Mouse (Mus musculus) cerebellum, postnatal 14 days (tissue): Measurements from ENCODE around the gene Osbpl11.

Experiments
- DNase-seq, 2 experiments: peaks; one replicate each; pipeline ENCODE4 v3.0.0; 2021; ENCODE audit warnings: mixed read lengths in 2 of 2

Osbpl11 gene

GRCm38 (mm10) chr16:33244933-33245470, 60.1 kb downstream of the Osbpl11 start:
- peak in 1 of 2 experiments; percentile 24 for DNase-seq

GRCm38 (mm10) chr16:33246526-33246925, 61.7 kb downstream of the Osbpl11 start:
- DNase-seq = no peak

GRCm38 (mm10) chr16:33247006-33247405, 62.1 kb downstream of the Osbpl11 start:
- no peak for DNase-seq

GRCm38 (mm10) chr16:33250651-33251120, 65.8 kb downstream of the Osbpl11 start:
- DNase-seq = peak; percentile 22 to 32

GRCm38 (mm10) chr16:33251194-33252051, 66.6 kb downstream of the Osbpl11 start, which contains the start of gene Snx4:
TSS of gene Snx4 (plus strand) at chr16:33251442.
- peak; percentile 95 to 96 for DNase-seq

GRCm38 (mm10) chr16:33255601-33256000, 70.7 kb downstream of the Osbpl11 start:
- no peak for DNase-seq

- no peak for DNase-seq
Observed at GRCm38 (mm10) chr16:33258530-33258929, 73.7 kb downstream of the Osbpl11 start.

- no peak for DNase-seq
Observed at GRCm38 (mm10) chr16:33259824-33260223, 75.0 kb downstream of the Osbpl11 start.

GRCm38 (mm10) chr16:33260825-33261224, 76.0 kb downstream of the Osbpl11 start:
- DNase-seq = no peak

GRCm38 (mm10) chr16:33261584-33262061, 76.8 kb downstream of the Osbpl11 start:
- no peak for DNase-seq

GRCm38 (mm10) chr16:33262096-33262495, 77.2 kb downstream of the Osbpl11 start:
- DNase-seq = no peak

GRCm38 (mm10) chr16:33267616-33268253, 82.9 kb downstream of the Osbpl11 start:
- no peak for DNase-seq

GRCm38 (mm10) chr16:33271824-33272223, 87.0 kb downstream of the Osbpl11 start:
- DNase-seq = no peak

- no peak for DNase-seq
Observed at GRCm38 (mm10) chr16:33283079-33283478, 98.2 kb downstream of the Osbpl11 start.

- no peak for DNase-seq
Observed at GRCm38 (mm10) chr16:33288536-33288935, 103.7 kb downstream of the Osbpl11 start.

GRCm38 (mm10) chr16:33289981-33290380, 105.1 kb downstream of the Osbpl11 start:
- peak; percentile 42 to 54 for DNase-seq

GRCm38 (mm10) chr16:33292241-33292640, 107.4 kb downstream of the Osbpl11 start:
- no peak for DNase-seq
